Mouse (Mus musculus): ENCODE measurements around the gene Meox1.

Gene Meox1

DNA sequence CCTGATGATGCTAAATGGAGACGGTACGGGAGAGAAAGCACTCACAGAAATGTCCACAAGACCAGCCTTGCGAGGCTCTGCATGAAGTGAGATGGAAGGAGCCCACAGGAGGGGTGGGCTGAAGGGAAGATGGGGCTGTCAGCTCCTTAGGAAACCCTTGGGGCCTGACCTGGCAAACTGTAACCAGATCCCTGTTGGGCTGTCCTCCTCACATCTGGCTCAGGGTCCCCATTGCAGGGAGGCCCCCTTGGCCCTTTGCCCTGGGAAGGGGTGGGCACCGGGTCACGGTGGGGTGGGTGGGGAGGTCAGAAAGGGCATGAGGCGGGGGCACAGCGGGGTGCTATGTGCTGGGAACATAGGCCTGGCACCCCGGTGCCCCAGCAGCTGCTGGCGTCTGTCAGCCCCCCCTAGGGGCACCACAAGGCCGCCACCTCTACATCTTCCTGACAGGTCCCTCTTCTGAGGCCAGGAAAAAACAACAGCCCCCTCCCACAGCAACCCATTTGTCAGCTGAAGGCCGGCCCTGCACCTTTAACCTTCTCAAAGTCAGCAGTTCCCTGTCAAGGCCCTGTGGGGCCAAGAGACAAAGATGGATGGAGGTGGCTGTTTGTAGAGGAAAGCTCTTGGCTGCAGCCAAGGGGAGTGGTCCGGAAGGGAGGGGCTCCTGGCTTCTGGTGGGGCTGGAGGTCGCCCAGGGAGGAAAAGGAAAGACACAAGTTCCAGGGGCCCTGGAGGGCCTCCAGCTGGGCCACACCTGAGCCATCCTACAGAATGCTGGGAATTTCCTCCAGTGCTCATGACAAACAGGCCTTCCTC lies 2.6 kb upstream of the Meox1 start:
- DNase-seq (ENCODE audit: low spot score) = no peak

DNA sequence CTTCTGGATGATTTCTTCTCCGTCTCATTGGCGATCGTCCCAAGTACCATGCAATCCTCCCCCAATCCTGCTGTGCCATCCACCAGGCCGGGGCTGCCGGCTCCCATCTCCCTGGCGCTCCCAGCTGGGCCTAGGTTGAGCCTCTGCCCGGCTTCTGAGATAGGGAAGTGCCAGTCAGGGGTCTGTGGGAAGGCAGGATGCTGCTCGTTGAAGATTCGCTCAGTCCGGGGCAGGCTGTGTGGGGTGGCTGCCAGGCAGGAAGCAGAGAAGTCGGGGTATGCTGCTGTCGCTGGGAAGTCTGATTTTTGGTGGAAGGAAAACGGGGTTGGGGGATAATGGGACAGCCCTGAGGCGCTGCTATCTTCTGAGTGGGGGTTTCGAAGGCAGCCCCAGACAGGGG lies 614 bp downstream of the Meox1 start:
- DNase-seq (ENCODE audit: low spot score) = no peak

DNA sequence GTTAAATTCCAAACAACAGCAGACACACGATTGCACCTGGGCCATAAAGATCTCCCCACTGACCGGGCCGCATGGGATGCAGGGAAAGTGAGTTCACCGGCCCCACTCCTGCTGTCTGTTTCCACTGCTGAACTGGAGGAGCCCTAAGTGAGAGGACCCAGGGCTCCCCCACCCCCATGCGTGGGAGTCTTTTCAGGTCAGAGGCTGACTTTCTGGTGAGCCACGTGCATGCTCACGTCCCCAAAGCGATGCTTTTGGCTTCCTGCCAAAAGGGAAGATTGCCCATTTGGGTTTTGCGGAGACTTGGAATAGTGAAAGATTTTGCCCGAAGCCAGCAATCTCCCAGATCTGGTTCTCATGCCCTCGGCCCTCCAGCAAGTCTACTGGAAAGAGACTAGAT lies 2.7 kb downstream of the Meox1 start:
- DNase-seq (ENCODE audit: low spot score) = no peak

DNA sequence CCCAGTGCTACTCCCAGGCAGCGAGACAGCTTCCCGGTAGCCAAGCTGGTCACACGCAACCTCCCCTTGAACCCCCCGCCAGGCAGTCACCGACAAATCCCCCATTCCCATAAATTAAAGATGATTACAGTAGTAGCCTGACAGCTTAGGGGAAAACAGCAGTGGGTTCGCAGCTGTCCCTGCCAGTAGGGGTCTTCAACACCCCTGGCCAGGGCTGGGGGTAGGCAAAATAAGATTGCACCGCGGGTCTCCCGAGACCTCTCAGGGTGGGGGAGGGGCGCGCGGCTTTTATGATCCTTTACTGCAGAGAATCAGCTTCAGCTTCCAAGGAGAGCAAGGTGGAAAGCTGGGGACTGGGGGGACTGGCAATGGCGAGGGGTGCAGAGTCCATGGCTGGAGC lies 4.4 kb downstream of the Meox1 start:
- DNase-seq (ENCODE audit: low spot score) = no peak

DNA sequence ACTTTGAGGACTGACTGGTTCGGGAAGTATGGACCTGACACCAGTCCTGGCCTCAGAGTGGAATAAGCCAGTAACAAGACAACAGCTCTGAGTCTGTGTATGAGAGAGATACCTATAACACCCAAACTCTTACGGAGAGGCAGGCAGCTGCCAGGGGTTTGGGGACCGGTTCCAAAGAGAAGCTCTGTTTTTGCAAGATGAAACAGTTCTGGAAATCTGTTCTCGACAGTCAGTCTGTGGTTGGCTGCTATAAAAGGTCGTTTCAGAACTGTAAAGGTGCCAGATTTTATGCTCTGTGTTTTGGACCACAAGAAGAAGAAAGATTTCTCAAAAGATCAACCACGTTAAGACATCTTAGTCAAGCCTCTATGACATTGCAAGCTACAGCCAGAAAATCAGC lies 5.4 kb downstream of the Meox1 start:
- DNase-seq (ENCODE audit: low spot score) = no peak

DNA sequence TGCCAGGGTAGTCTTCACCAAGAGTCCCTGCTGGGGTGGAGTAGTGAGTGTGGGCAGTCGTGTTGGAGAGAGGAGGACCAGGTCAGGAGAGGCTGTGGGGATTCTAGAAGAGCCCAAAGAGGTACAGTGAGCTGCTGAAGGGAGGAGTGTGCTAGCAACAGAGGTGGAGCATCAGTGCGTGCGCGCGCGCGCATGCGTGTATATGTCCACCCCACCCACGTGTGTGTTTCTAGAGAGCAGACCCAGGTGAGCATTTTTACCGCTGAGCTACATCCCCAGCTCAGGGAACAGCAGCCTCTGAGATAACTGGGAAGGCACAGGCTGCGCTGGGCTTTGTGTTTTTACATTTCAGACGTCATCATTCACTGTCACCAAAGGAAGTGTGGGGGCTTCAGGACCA lies 7.7 kb downstream of the Meox1 start:
- DNase-seq (ENCODE audit: low spot score) = no peak

DNA sequence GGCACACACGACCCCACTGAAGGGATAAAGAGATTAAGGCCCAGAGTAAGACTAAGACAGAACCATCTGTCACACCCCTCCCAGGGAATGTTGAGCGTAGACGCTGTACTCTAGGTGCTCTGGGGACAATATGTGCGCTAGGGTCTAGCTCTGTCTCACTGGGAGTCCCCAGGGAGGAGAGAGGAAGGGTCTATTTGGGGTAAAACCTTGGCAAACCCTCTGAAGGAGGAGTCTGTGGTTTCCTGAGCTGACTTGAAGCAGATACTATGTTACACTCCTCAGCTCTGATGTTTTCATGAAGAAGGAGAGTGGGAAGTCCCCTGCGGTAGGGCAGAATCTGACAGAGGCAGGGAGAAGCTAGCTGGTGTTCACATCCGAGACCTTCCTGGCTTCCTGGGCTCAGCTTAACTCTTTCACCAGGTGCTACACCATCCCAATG lies 8.3 kb downstream of the Meox1 start:
- no peak for DNase-seq (ENCODE audit: low spot score)

DNA sequence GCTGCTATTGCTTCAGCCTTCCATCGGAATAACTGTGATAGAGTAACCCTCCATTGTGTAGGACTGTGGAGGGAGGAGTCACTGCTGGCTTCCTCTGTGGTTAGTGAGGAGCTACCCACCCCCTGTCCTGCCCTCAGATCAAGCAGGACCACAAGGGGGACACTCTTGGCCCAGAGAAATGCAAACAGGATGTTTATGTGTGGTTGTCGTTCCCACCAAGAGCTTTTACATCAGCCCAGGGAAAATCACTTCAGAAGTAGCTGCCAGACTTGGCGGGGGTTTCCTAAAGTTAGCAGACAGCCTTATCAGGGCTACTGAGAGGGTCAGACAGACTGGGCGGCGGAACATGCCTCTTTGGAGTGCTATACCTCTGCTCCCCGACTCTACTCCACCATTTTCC lies 8.9 kb downstream of the Meox1 start:
- DNase-seq (ENCODE audit: low spot score) = no peak

DNA sequence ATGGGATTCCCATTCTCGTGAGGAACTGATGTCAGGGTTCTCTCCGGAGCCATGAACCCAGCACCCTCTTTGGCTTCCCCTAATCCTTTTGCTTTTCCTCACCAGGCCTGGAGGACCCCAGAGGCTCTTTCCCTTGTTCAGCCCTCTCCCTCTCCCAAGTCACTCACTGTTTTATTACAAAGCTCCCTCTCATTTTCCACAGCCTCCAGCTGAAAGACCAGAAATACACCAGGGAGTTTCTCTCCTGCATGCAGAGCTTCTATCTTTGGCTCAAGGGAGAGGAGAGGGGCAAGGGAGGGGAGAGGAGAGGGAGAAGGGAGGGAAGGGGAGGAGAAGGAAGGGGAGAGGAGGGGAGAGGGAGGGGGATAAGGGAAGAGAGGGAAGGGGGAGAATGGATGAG lies 10.3 kb downstream of the Meox1 start:
- DNase-seq (ENCODE audit: low spot score) = no peak

DNA sequence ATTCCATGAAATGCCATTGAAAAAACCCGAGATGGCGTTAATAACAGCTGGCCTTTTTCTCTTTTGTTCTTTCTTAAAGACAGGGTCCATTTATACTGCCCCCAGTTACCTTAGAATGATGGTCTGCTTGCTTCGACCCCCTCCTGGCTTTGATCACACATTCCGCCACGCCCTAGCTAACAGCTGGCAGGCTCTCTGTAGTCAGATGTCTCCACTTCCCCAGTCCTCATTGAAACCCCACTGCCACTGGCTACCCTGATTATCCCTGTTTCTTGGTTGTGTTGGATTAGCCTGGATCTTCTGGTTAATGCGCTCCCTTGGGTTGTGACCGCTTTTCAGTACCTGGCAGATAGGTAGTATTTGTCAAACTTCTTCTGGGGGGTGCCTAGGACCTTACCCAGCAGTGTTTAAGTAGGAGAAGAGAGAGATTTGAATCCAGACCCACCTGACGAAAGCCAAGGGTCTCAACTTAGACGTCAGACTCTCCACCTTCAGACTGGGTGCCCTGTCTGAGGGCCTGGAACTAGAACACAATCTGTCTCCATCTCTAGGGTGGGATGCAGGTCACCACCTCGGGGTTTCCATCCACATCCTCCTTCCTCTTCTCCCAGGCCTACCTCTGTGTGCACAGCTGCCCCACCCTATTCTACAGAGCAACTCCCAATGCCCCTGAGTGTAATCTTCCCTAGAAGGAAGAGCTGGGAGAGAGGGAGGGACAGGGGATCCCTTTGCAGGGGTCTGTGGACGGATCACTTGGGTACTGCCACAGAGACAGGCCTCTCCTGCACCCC lies 11.5 kb downstream of the Meox1 start:
- no peak for DNase-seq (ENCODE audit: low spot score)

DNA sequence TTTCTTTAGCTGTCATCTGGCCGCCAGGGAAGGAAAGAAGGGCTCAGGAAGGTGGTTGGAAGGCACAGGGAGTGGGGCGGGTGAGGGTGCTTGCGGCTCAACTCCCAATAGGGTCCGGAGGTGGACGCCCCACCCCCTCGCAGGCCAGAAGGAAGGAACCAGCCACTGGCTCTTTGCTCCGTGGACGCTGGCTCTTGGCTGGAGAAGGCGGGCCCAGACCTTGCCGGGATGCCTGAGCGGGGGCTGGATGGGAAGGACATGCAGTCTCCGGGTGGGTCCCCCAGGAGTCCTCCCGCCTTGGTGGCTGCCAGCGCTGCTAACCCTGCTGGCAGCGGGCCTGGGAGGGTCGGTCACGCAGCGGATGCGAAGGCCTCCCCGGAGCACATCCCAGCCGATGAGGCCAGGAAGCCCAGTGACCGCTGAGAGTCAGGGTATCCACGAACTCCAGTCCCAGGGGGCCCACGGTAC lies 12.5 kb downstream of the Meox1 start:
- peak; percentile 67 for DNase-seq (ENCODE audit: low spot score)

DNA sequence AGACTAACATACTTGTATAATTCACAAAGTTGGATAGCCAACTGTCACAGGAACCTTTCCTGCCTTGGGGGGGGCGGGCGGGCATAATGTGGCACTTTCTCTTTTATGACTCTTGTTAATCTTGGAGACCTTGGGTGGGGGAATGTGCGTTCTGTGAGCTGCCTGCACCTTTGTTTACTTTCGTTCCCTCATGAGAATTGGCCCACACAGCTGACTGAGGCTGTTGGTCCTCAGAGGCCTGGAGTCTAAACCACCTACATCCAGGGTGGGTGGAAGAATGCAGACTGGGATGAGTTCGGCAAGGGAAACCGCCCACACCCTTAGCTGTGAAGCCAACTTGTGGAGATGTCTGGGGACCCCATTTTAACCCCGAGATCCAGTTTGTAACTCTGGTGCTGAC lies 13.0 kb downstream of the Meox1 start:
- DNase-seq (ENCODE audit: low spot score) = no peak

DNA sequence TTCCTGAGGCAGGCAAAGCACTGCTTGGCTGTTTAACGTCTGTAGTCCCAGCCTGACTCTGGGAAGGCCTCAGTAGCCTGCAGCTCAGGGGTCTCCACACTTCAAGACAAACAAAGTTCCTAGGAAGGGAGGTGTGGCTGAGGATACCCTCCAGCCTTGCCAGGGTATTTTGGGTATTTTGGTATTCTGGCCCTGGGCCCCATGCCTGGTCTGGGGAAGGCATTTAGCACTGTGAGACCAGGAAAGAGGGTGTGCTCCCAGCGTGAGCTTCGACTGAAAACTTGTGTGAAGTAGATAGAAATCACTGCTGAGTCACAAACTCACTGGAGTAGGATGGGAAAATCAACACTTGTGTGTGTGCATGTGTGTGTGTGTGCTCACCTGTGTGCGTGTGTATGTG lies 14.5 kb downstream of the Meox1 start:
- DNase-seq (ENCODE audit: low spot score) = no peak

DNA sequence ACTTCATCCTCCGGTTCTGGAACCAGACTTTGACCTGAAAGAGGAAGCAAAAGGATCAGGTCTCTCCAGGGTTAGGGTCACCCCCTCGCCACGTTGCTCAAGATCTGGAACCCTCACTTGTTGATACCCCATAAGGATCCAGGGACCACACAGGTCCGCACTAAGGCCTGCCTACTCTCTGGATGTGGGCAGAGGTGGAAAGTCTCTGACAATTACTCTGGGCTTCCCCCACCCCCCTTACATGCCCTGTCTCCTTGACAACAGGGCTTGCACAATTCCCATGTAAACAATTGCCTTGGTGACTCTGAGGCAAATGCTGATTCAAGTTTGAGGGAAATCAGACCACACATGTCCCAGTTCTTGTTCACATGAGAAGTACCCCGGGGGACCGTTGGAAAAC lies 15.5 kb downstream of the Meox1 start:
- no peak for DNase-seq (ENCODE audit: low spot score)

DNA sequence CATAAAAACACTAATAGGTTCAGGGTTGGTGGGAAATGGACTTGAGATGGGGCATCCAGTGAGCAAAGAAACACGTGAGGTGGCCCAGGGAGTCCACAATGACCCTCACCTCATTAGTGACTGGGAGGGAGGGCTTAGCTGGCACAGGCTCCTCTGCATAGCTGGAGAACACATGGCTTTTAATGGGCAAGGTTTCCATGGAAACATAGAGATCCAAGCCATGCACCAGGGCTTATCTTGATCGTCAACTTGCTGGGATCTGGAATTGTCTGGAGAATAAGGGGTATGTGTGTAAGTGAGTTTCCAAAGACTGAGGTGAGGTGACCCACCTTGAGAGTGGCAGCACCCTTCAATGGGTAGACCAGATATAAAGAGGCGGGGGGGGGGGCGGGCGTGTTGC lies 19.2 kb downstream of the Meox1 start:
- DNase-seq (ENCODE audit: low spot score) = no peak

DNA sequence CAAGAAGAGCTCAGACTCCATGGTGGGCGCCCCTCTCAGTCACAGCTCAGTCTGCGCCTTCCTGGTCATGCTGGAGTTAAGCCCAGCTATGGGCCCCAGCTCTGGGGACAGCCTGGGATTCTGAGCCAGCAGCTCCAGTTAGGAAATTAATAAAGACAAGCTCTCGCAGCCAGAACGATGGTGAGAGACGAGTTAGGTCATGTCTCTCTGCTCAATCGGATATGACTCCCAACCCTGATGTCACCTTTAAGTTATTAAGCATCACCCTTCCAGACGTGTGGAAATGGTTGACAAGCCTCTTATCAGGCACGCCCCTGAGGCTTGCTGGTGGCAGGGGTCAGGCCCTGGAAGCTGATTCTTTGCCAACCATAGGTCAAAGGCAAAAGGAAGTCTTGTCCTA lies 20.3 kb downstream of the Meox1 start:
- DNase-seq (ENCODE audit: low spot score) = no peak

DNA sequence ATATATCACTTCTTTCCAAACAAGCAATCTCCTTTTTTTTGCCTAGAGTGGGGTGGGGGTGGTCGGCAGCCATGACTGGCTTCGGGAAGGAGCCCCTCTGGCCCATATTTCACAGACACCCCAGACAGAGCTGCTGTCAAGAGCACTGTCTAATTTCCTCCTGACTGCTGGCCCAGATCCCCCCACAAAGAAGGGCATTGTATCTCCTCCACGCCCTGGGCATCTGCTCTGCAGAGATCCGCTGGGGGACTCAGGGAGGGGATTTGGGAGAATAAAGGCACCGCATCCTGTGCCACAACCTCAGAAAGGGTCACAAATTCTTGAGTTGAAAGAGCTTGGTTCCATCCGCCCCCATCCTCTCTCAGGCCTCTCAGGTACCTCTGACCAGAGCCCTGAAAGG lies 22.7 kb downstream of the Meox1 start:
- no peak for DNase-seq (ENCODE audit: low spot score)

DNA sequence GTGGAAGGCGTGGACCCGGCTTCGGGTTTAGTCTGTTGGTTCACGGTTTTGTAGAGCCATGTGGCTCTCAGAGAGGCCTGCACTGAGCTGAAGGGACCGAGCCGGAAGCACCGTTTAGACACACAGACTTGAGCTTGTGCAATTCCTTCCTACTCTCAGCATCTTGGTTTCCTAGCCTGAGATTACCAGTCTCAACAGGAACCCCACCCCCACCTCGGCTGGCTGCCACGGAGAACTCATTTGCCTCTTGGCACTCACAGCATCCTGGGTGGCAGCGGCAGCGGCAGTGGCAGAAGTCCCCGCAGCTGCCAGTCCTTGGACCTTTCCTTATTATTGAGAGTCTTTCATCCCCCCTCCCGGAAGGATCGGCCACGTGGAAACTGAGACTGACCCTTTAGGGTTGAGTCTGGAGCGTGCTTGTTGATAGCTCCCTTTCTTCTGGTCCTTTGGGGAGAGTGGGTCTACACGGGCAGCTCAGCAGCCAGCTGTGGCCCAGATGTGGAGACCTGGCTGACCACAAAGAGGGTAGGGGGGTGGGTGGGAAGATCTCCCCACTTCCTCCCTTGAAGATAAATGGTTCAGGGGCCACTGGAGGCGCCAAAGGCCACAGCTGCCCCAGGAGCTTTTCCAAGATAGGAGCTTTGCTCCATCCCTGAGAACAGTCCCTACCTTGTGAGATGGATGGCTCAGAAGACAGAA lies 24.0 kb downstream of the Meox1 start:
- DNase-seq (ENCODE audit: low spot score) = no peak

DNA sequence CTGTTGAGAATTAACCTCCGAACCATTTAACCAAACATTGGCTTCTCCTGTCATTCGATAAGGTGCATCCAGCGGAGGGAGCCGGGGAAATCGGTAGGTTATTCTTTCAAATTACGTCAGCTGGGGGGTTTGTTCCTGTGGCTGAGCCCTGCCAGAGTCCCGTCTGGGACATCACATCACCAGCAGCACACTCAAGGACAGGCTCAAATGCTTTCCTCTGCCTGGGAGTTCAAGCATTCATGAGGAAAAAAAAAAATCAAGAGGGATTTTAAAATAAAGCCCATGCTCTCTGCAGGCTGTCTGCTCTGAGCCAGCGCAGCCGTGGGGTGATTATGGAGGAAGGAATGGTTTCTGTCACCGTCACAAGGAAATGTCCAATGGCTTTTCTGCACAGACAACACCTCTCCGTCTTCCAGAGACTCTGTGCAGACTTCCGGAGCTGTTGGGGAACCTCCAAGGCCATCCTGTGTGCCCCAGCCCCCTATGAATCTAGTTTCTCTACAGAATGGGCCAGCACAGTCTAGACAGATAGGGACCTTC lies 26.6 kb downstream of the Meox1 start:
- DNase-seq (ENCODE audit: low spot score) = no peak

DNA sequence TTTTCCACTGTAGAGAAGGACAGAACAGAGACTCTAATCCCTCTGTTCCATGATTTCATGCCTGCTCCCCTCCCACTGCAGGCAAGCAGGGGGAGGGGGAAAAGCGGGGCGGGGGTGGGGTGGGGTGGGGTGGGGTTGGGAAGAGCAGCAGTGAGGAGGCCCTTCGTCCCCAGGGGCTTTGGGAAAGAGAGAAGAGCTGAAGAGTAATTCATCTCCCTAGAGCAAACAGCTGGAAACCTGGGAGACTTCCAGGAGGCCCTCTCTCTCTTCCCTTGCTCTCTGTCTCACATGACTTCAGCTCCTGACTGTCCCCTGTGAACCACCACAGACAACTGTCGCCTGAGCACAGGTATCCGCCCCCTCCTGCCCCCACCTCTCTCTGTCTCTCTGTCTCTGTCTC lies 35.4 kb downstream of the Meox1 start:
- no peak for DNase-seq (ENCODE audit: low spot score)

DNA sequence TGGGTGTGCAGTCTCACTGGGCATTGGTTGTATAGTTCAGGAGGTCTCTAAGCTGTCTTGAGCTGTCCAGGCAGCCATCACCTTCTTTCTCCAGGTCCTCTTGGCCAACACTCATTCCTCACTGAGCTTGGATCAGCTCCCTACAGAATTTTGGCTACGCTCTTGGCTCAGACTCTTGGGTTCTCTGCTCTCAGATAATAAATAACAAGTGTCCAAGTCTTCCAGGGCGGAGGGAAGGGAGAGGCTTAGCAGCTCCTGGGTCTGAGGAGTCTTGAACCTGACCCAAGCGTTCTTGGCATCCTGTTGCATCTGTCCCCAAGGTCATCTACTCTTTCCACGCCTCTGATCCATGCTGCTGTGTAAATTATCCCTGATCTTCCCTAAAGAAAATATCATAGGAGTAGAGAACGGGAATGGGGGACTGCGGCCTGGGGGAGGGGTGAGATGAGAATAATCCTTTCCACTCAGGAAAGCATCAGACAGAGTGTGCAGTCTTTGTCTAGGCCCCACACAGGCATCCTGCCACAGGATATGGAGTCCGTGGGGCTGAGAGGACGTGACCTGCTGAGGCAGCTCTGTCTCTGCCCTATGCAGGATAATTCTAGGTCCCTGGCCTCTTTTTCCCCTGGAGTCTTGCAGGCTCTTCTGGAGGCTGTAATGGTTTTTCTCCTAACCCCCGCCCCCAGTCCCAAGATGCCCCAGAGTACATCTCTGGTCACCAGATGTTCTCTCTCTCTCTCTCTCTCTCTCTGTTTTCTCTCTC lies 38.0 kb downstream of the Meox1 start:
- no peak for DNase-seq (ENCODE audit: low spot score)

DNA sequence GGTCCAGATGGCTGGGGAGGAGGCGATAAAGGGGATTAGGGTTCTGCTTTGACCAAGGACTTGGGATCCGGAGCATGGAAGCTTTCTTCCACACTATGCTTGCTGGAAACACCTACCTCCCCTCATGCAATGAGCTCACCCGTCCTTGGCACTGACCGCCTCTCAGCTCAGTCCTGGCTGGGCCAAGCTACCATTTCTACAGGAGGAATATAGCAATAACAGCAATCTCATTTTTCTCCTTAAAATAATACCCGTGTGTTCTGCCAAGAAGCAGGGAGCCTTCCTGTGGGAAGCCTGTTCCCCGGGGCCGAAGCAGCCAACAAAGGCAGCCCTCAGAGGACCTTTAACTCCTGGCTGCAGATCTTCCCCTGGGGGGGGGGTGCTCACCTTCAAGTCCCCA lies 43.1 kb downstream of the Meox1 start:
- no peak for DNase-seq (ENCODE audit: low spot score)
